Mouse (Mus musculus) myocyte (in vitro differentiated cells): ENCODE measurements around the gene Fam160a1. TPM values are rescaled to one million over a fixed set of nuclear protein-coding genes. Genes with fewer than 3 reads are reported as not detected.

Source experiments
- H3K27me3 ChIP-seq: one replicate; pipeline ENCODE4 v1.6.1; 2011; ENCODE audit not compliant: control insufficient read depth, insufficient read depth, insufficient read length
- H3K36me3 ChIP-seq: one replicate; pipeline ENCODE4 v1.6.1; 2011; ENCODE audit not compliant: control insufficient read depth, insufficient read depth
- H3K4me2 ChIP-seq: one replicate; pipeline ENCODE4 v1.6.1; 2011; ENCODE audit warnings: low read depth, control low read depth
- H3K4me3 ChIP-seq: one replicate; pipeline ENCODE4 v1.5.1; 2011; ENCODE audit warnings: mild to moderate bottlenecking, control low read depth, moderate library complexity
- H3K79me2 ChIP-seq: one replicate; pipeline ENCODE4 v1.6.1; 2011; ENCODE audit not compliant: control insufficient read depth, insufficient read depth
- H3ac ChIP-seq: one replicate; pipeline ENCODE4 v1.6.1; 2011; ENCODE audit not compliant: control insufficient read depth, insufficient read length
- CEBPB ChIP-seq: IDR thresholded peaks from 2 replicates; pipeline ENCODE4 v1.6.1; 2011; ENCODE audit warnings: mild to moderate bottlenecking, moderate library complexity; ENCODE audit not compliant: poor library complexity, insufficient read depth, severe bottlenecking
- E2F4 ChIP-seq: IDR thresholded peaks from one replicate; pipeline ENCODE4 v1.6.1; 2011; ENCODE audit warnings: mild to moderate bottlenecking, control low read depth, moderate library complexity; ENCODE audit not compliant: insufficient read depth
- MAX ChIP-seq: IDR thresholded peaks from one replicate; pipeline ENCODE4 v1.6.1; 2011; ENCODE audit warnings: low read depth, mild to moderate bottlenecking, control low read depth
- MYOD1 ChIP-seq, 3 experiments: IDR thresholded peaks; one replicate each; pipeline ENCODE4 v1.6.1; 2011; ENCODE audit warnings: control low read depth in 2 of 3, low read depth in 2 of 3, mild to moderate bottlenecking in 2 of 3, moderate library complexity in 1 of 3; ENCODE audit not compliant: insufficient read length in 2 of 3, control insufficient read depth in 1 of 3
- MYOG ChIP-seq, 3 experiments: IDR thresholded peaks; one replicate each; pipeline ENCODE4 v1.6.1; 2011; ENCODE audit warnings: control low read depth in 2 of 3, low read depth in 2 of 3, mild to moderate bottlenecking in 2 of 3; ENCODE audit not compliant: insufficient read length in 2 of 3, control insufficient read depth in 1 of 3, insufficient read depth in 1 of 3
- POLR2A ChIP-seq: IDR thresholded peaks from one replicate; pipeline ENCODE4 v1.6.1; 2011; ENCODE audit warnings: low read depth, mild to moderate bottlenecking, control low read depth, moderate library complexity; ENCODE audit not compliant: insufficient read length
- POLR2AphosphoS2 ChIP-seq: IDR thresholded peaks from one replicate; pipeline ENCODE4 v1.6.1; 2011; ENCODE audit warnings: low read depth, control low read depth; ENCODE audit not compliant: insufficient read length
- REST ChIP-seq: IDR thresholded peaks from one replicate; pipeline ENCODE4 v1.6.1; 2011; ENCODE audit warnings: mild to moderate bottlenecking, control low read depth, moderate library complexity; ENCODE audit not compliant: insufficient read depth, insufficient read length
- SRF ChIP-seq: IDR thresholded peaks from one replicate; pipeline ENCODE4 v1.6.1; 2011; ENCODE audit warnings: low read depth; ENCODE audit not compliant: control insufficient read depth, insufficient read length
- TCF12 ChIP-seq: IDR thresholded peaks from one replicate; pipeline ENCODE4 v1.6.1; 2011; ENCODE audit warnings: mild to moderate bottlenecking, control low read depth; ENCODE audit not compliant: poor library complexity, insufficient read depth, severe bottlenecking
- TCF3 ChIP-seq: IDR thresholded peaks from one replicate; pipeline ENCODE4 v1.6.1; 2011; ENCODE audit warnings: low read depth, control low read depth; ENCODE audit not compliant: insufficient read length
- USF1 ChIP-seq: IDR thresholded peaks from one replicate; pipeline ENCODE4 v1.6.1; 2011; ENCODE audit warnings: low read depth, mild to moderate bottlenecking, control low read depth, moderate library complexity
- polyA plus RNA-seq: library from polyadenylated mRNA; unstranded; fragments of >200 nt; fragmentation: generic; extraction: Trizol; gene quantifications from one replicate; pipeline ENCODE4 v1.2.1, GENCODE M21; 2012; ENCODE audit warnings: missing spikeins

Fam160a1 gene
- polyA plus RNA-seq, 1 experiment, result 13.2 TPM

DNA sequence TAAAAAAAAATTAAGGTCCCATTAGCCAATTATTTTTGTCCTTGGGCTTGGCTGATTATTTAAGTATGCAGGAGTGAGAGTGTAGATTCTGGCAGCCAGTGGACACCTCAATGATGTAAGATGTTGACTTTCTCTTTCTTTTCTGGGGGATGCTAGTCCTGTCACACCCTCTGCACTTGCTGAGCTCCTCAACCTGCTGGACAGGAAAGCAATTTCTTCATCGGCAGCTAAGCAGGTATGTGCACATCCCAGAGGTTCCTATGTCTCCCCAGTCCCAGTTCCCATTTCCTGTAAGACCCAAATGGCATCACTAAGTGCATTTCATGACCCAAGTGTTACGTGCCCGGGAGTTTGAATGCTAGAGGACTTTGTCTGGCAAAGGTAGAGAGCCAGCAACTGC lies 172.3 kb downstream of the Fam160a1 start:
- TF ChIP-seq MAX (no peak), MYOG (IDR thresholded peaks at IDR 0.05; ENCODE audit: control insufficient read depth in 1 of 3, insufficient read depth in 1 of 3, insufficient read length in 2 of 3, low read depth in 2 of 3) (no peak), TCF3 (no peak), E2F4 (no peak), REST (no peak), USF1 (no peak), CEBPB (no peak), TCF12 (no peak), MYOD1 (IDR thresholded peaks at IDR 0.05; ENCODE audit: control insufficient read depth in 1 of 3, insufficient read length in 2 of 3, low read depth in 2 of 3) (no peak), POLR2A (no peak), POLR2AphosphoS2 (no peak), SRF (no peak)
- Histone ChIP-seq H3K27me3 (no peaks in the 10 kb centered on the region), H3K79me2 (no peaks in the 10 kb centered on the region), H3K4me2 (no peak overlapping the region), H3K36me3 (no peaks in the 10 kb centered on the region), H3K4me3 (no peak overlapping the region), H3ac (no peak overlapping the region)

DNA sequence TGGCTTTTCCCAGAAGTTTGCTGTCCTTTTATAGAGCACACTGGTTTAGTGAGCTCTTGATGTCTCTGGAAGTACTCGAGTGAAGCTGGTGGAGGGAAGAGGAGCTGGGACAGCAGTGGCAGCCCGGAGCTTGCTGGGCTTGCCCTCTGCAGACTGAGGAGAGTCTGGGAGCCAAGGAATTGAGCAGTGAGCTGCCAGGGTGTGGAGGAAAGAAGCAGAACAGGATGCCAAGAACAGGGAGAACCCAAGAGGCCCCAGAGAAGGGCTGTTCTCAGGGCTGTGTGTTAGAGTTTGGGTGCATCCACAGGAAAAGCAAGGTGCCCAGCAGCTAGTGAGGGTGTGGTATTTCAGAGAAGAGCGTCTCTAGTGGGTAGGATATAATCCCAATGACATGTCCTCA lies 175.3 kb downstream of the Fam160a1 start:
- H3K27me3 ChIP-seq, result no peaks in the 10 kb centered on the region
- no peak overlapping the region for H3K4me2 ChIP-seq
- H3K79me2 ChIP-seq, result no peaks in the 10 kb centered on the region
- H3K4me3 ChIP-seq, result no peak overlapping the region
- H3K36me3 ChIP-seq, result no peaks in the 10 kb centered on the region
- H3ac ChIP-seq, result no peak overlapping the region
- no peak for TF ChIP-seq SRF

DNA sequence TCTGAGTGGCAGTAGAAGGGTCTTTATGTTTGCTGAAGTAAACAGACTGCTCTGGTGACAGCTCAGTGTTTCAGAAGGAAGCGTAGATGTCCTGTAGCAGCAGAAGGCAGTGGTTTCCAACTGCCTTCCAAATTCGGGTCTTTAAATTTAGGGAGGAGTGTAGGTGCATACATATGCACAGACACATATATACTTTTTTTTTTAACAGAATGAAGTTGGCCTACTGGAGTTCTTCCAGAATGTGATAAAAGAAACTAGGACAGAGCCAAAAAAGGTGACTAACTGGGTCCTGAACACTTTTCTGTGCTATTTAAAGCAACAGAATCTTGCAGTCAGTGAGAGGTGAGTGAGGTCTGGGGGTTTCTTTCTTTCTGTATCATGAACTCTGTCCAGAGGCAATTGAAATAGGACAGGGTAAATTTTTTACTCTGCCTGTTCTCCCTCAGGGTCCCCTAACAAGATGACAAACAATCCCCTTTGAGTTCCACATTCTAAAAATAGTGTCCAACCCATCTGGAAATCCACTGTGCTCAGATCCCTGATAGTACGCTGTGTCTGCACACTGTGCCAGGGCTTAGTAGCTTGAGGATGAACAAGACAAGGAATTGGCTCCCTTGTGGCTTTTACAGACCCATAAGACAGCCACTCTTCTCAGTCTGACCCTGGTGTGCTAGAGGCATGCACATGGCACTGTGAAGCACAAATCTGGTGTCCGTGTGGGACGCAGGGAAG lies 180.2 kb downstream of the Fam160a1 start:
- Histone ChIP-seq H3ac (no peak overlapping the region), H3K4me3 (no peak overlapping the region), H3K79me2 (no peaks in the 10 kb centered on the region), H3K4me2 (no peak overlapping the region), H3K36me3 (no peaks in the 10 kb centered on the region), H3K27me3 (no peaks in the 10 kb centered on the region)
- TF ChIP-seq CEBPB (no peak), MAX (no peak), POLR2A (no peak), TCF12 (no peak), SRF (no peak), MYOG (IDR thresholded peaks at IDR 0.05; ENCODE audit: control insufficient read depth in 1 of 3, insufficient read depth in 1 of 3, insufficient read length in 2 of 3, low read depth in 2 of 3) (no peak), POLR2AphosphoS2 (no peak), TCF3 (no peak), MYOD1 (IDR thresholded peaks at IDR 0.05; ENCODE audit: control insufficient read depth in 1 of 3, insufficient read length in 2 of 3, low read depth in 2 of 3) (no peak), USF1 (no peak), REST (no peak), E2F4 (no peak)

DNA sequence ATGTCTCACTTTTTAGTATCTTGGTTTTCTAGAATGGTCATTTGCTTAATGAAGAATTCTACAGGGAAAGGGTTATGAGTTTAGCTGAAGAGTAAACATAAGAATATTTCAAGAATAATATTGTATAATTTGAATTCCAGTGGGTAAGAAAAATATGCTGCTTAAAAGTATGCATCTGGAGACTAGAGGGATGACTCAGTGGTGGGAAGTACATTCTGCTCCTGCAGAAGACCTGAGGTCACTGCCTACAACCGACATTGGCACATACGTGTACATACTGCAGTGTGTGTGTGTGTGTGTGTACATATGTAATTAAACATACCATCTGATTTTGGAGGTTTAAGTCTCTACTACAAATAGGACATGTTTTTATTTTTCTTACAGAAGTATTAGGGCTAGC lies 181.5 kb downstream of the Fam160a1 start:
- no peak for TF ChIP-seq E2F4
- no peak for TF ChIP-seq TCF3
- TF ChIP-seq MYOG (IDR thresholded peaks at IDR 0.05; ENCODE audit: control insufficient read depth in 1 of 3, insufficient read depth in 1 of 3, insufficient read length in 2 of 3, low read depth in 2 of 3), result no peak
- TF ChIP-seq MAX, result no peak
- Histone ChIP-seq H3K36me3 (no peaks in the 10 kb centered on the region), H3K27me3 (no peaks in the 10 kb centered on the region), H3K4me2 (no peak overlapping the region), H3ac (no peak overlapping the region), H3K4me3 (no peak overlapping the region), H3K79me2 (no peaks in the 10 kb centered on the region)

DNA sequence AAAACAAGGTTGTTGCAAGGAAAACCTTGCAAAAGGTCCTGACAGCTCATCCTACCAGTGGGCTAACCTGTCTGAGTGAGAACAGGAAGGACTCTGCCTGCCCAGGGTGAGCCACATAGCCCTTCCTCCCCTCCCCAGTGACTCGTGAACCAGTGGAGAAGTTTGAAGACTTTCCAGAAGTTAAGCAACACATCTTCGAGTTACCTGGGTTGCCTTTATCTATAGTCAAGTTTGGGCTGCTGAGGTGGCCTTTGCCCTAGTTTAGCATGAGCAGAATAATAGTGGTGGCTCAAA lies 182.0 kb downstream of the Fam160a1 start:
- Histone ChIP-seq H3K4me2 (no peak overlapping the region), H3K79me2 (no peaks in the 10 kb centered on the region), H3ac (no peak overlapping the region), H3K36me3 (no peaks in the 10 kb centered on the region), H3K4me3 (no peak overlapping the region), H3K27me3 (no peaks in the 10 kb centered on the region)
- TF ChIP-seq POLR2A, result no peak
- TF ChIP-seq MAX, result no peak
- no peak for TF ChIP-seq TCF3
- no peak for TF ChIP-seq POLR2AphosphoS2
- no peak for TF ChIP-seq USF1
- TF ChIP-seq MYOG (IDR thresholded peaks at IDR 0.05; ENCODE audit: control insufficient read depth in 1 of 3, insufficient read depth in 1 of 3, insufficient read length in 2 of 3, low read depth in 2 of 3), result no peak
- TF ChIP-seq MYOD1 (IDR thresholded peaks at IDR 0.05; ENCODE audit: control insufficient read depth in 1 of 3, insufficient read length in 2 of 3, low read depth in 2 of 3), result no peak
- no peak for TF ChIP-seq REST
- no peak for TF ChIP-seq E2F4
- no peak for TF ChIP-seq CEBPB
- no peak for TF ChIP-seq TCF12
- no peak for TF ChIP-seq SRF
